Mouse (Mus musculus) embryonic fibroblast, embryonic 13.5 days (primary cell): ENCODE results near the gene Aip. TPM values are rescaled to one million over a fixed set of nuclear protein-coding genes. Genes with fewer than 3 reads are reported as not detected.

ENCODE experiments used
- H3K27ac ChIP-seq: 2 replicates; pipeline ENCODE4 v1.5.1; 2012; ENCODE audit warnings: low read length, control low read depth, inconsistent platforms; ENCODE audit not compliant: insufficient read depth
- H3K4me1 ChIP-seq: 2 replicates; pipeline ENCODE4 v1.6.1; 2011; ENCODE audit warnings: low read length; ENCODE audit not compliant: control insufficient read depth, insufficient read depth
- H3K4me3 ChIP-seq: 2 replicates; pipeline ENCODE4 v1.5.1; 2011; ENCODE audit warnings: mild to moderate bottlenecking, control low read depth, low read length; ENCODE audit not compliant: insufficient read depth
- CTCF ChIP-seq: IDR thresholded peaks from 2 replicates; pipeline ENCODE4 v1.5.1; 2011; ENCODE audit warnings: mild to moderate bottlenecking, control low read depth, low read length, moderate library complexity, borderline replicate concordance; ENCODE audit not compliant: insufficient read depth
- POLR2A ChIP-seq: IDR thresholded peaks from 2 replicates; pipeline ENCODE4 v1.6.1; 2011; ENCODE audit warnings: low read depth, mild to moderate bottlenecking, control low read depth, low read length, moderate library complexity
- polyA plus RNA-seq: library from polyadenylated mRNA; stranded (reverse); fragments of >200 nt; gene quantifications from 2 replicates; pipeline ENCODE4 v1.2.4, GENCODE M21; 2011; ENCODE audit warnings: low read depth; ENCODE audit not compliant: missing spikeins, insufficient read length

The Aip gene
- polyA plus RNA-seq, 1 experiment, result 72.7 TPM

- Histone ChIP-seq H3K4me1 (no peaks in the 10 kb centered on the region), H3K4me3 (peak overlapping the region; percentile 41), H3K27ac (peak overlapping the region; percentile 57)
- TF ChIP-seq POLR2A (peak; percentile 83), CTCF (no peak)
Measured at GRCm38 (mm10) chr19:4121097-4121805, 4.4 kb downstream of the Aip start.

- Histone ChIP-seq H3K27ac (no peak overlapping the region), H3K4me3 (no peak overlapping the region), H3K4me1 (no peaks in the 10 kb centered on the region)
- no peak for TF ChIP-seq CTCF
- TF ChIP-seq POLR2A, result no peak
Measured at GRCm38 (mm10) chr19:4120496-4120895, 5.2 kb downstream of the Aip start.

GRCm38 (mm10) chr19:4119716-4120487, 5.8 kb downstream of the Aip start:
- H3K27ac ChIP-seq, result no peak overlapping the region
- H3K4me3 ChIP-seq, result no peak overlapping the region
- TF ChIP-seq CTCF (no peak), POLR2A (no peak)
- H3K4me1 ChIP-seq, result no peaks in the 10 kb centered on the region

GRCm38 (mm10) chr19:4118350-4118749, 7.3 kb downstream of the Aip start:
- Histone ChIP-seq H3K4me1 (no peaks in the 10 kb centered on the region), H3K4me3 (no peak overlapping the region), H3K27ac (no peak overlapping the region)
- no peak for TF ChIP-seq POLR2A
- TF ChIP-seq CTCF, result no peak

GRCm38 (mm10) chr19:4117006-4117405, 8.7 kb downstream of the Aip start:
- 0 out of 2 replicates have a peak, but pooled peaks cover 2% of the 10 kb centered on the region for H3K4me1 ChIP-seq
- no peak overlapping the region for H3K27ac ChIP-seq
- TF ChIP-seq POLR2A (no peak), CTCF (no peak)
- no peak overlapping the region for H3K4me3 ChIP-seq

- no peak overlapping the region for H3K4me3 ChIP-seq
- H3K27ac ChIP-seq, result no peak overlapping the region
- TF ChIP-seq POLR2A (no peak), CTCF (no peak)
Measured at GRCm38 (mm10) chr19:4115816-4116215, 9.8 kb downstream of the Aip start.

GRCm38 (mm10) chr19:4115144-4115543, 10.5 kb downstream of the Aip start:
- Histone ChIP-seq H3K4me1 (0 out of 2 replicates have a peak, but pooled peaks cover 2% of the 10 kb centered on the region), H3K4me3 (no peak overlapping the region), H3K27ac (no peak overlapping the region)
- TF ChIP-seq POLR2A (no peak), CTCF (no peak)

More at GRCm38 (mm10) chr19:4115816-4116215, 9.8 kb downstream of the Aip start:
- H3K4me1 ChIP-seq, result 0 out of 2 replicates have a peak, but pooled peaks cover 2% of the 10 kb centered on the region

- no peak overlapping the region for H3K4me3 ChIP-seq
- no peak overlapping the region for H3K27ac ChIP-seq
- TF ChIP-seq CTCF (no peak), POLR2A (no peak)
- H3K4me1 ChIP-seq, result 0 out of 2 replicates have a peak, but pooled peaks cover 2% of the 10 kb centered on the region
Measured at GRCm38 (mm10) chr19:4114551-4114950, 11.1 kb downstream of the Aip start.

GRCm38 (mm10) chr19:4113806-4114230, 11.8 kb downstream of the Aip start:
- TF ChIP-seq CTCF, result no peak
- no peak for TF ChIP-seq POLR2A
- Histone ChIP-seq H3K27ac (peak overlapping the region; percentile 21), H3K4me3 (no peak overlapping the region), H3K4me1 (0 out of 2 replicates have a peak, but pooled peaks cover 2% of the 10 kb centered on the region)

- Histone ChIP-seq H3K27ac (peak overlapping the region; percentile 21), H3K4me1 (0 out of 2 replicates have a peak, but pooled peaks cover 2% of the 10 kb centered on the region), H3K4me3 (no peak overlapping the region)
- TF ChIP-seq POLR2A, result no peak
- no peak for TF ChIP-seq CTCF
Measured at GRCm38 (mm10) chr19:4113186-4113805, 12.4 kb downstream of the Aip start.
